Mouse (Mus musculus) megakaryocyte progenitor cell, adult 5-6 weeks (primary cell): ENCODE data around the gene Cdk14. TPM values are rescaled to one million over a fixed set of nuclear protein-coding genes. Genes with fewer than 3 reads are reported as not detected.

ENCODE experiments used
- ATAC-seq: replicated peaks from 2 replicates; pipeline ENCODE4 v1.8.0; 2016; ENCODE audit warnings: mild to moderate bottlenecking, moderate TSS enrichment, inconsistent platforms; ENCODE audit not compliant: poor library complexity
- total RNA-seq, 2 experiments: library from RNA; stranded (forward) in 1 of 2; stranded (reverse) in 1 of 2; fragments of 157-497, 149-512 nt in 1 of 2; fragments of 200-1000 nt in 1 of 2; gene quantifications; 2 replicates each; pipeline versions ENCODE4 v1.2.3 to v1.2.4; 2015 to 2017

Gene Cdk14
- total RNA-seq, 2 experiments from 2014 or later = 0.25 to 1.7 TPM

DNA sequence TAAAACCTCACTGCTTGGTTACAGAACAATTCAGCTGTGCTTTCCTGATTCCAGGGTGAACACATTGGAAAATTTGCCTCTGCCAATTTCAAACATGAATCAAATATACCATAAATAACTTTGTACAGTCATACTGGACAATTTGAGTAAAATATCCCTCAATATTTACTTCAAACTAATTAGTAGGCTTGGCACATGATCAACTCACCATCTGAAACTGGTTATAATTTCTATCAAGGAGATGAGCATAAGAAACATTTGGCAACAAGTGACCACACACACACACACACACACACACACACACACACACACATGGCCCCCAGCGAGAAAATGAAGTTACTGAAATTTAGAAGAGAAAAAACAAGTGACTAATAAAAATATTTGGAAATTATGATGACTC is 304.6 kb downstream of the Cdk14 start:
- no peak for ATAC-seq

DNA sequence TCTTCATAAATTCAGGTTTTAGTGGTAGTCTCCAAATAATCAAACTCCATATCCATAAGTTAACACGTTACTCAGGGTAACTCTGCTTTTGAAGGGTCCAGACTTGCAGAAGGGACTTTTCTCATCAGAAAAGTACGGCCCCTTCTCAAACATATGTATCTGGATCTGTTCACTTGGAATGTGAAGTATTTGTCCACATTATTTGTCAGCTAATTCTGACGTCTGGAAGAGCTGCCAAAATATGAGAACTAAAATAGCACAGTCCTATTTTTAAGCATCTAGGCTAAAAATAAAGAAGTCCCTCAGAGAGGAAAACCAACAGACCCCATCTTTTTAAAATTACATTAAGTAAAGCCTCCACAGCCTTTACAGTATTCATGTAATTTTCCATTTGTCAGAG is 310.5 kb downstream of the Cdk14 start:
- ATAC-seq = no peak

- no peak for ATAC-seq
Observed at GRCm38 (mm10) chr5:5109017-5109416, 311.1 kb downstream of the Cdk14 start.

GRCm38 (mm10) chr5:5096248-5096915 is 323.7 kb downstream of the Cdk14 start:
- no peak for ATAC-seq

DNA sequence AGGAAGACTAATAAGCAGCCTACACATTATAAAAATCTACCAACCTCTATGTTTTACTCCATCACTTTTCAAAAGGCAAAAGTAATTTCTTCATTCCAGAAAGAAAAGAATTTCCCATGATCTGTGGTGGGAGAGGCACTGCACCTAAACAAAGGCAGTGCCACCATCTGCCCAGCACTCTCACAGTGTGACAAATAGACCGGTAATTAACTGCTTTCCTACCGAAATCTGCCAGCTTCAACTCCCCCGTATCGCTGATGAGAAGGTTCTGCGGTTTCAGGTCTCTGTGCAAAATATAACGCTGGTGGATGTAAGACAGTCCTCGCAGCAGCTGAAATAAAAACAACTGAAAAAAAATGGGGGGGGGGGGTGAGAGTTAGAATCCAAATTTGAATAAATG is 327.4 kb downstream of the Cdk14 start:
- no peak for ATAC-seq

DNA sequence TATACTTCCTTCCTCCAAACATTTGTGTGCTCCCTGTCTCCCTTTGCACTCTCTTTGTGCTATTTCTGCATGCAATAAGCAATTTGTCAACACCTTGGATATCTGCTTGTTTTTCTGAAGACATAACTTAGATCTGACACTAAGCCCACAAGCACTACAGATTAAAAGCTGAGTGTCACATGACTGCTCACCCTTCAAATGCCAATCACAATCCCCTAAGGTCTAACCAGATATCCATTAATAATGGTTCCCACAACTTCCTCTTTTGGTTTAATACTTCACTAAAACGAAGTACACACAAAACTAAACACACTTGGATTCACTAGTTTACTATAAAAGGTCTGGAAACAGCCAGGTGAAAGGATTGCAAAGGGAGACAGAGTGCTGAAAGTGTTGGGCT is 348.6 kb downstream of the Cdk14 start:
- peak; percentile 50; the same call in 1 of the 2 replicates for ATAC-seq

- ATAC-seq = no peak
Observed at GRCm38 (mm10) chr5:5064686-5065085, 355.4 kb downstream of the Cdk14 start.

GRCm38 (mm10) chr5:5056102-5056883 is 363.8 kb downstream of the Cdk14 start:
- peak; percentile 39 for ATAC-seq

DNA sequence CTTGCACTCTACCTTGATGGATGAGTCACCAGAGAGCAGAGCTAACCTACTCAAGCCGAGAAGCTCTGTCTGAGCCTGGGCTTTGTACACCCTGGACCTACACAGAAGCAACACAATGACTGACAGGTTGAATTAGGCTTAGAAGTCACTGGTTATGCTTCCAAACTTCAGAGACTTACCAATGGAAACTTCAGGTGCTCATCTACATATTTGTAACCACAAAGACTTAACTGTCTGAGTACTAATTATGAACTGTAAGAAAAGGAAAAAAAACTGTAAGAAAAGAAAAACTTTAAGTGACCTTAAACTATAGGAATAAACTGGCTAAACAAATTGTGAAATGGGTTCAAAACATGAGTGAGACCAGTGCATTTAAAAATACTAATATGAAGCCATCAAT is 364.6 kb downstream of the Cdk14 start:
- no peak for ATAC-seq

DNA sequence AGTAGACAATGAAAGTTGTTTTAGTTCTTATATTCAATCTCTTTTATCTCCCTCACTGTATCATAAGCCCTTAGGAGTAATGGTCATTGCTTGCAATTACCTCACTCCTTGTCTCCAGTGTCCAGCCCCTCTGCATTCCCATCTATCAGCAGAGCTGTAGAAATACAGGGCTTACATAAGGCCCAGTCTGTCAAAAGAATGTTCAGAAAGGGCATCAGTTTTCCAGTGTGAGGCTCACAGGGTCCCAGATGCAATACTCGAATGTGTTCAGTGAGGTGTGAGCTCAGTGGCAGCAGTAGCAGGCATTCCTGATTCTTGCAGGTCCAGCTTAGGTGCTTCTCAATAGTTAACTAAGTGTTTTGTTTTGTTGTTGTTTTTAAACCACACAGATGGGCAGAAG is 365.8 kb downstream of the Cdk14 start:
- ATAC-seq = no peak

DNA sequence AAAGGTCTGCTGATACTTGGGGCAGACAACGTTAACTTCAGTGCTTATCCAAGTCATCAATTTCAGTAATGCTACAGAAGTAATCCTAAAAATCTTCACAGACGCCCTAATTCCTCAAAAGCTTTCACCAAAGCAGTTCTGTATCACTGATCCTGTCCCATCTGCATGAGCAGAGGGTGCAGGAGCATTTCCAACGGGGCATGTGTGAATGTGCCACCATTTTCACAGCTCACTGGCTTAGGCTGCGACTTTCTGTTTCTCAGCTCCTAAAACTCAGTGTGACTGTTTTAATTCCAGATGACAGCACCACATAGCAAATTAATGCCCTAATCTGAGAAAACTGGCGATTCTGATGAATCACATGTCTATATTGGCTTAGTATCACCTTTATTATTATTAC is 375.8 kb downstream of the Cdk14 start:
- ATAC-seq = no peak

- no peak for ATAC-seq
Observed at GRCm38 (mm10) chr5:5042735-5043134, 377.4 kb downstream of the Cdk14 start.

- ATAC-seq = no peak
Observed at GRCm38 (mm10) chr5:5041480-5041879, 378.6 kb downstream of the Cdk14 start.

GRCm38 (mm10) chr5:5039700-5040284 is 380.3 kb downstream of the Cdk14 start:
- ATAC-seq = no peak

GRCm38 (mm10) chr5:5033445-5033844 is 386.7 kb downstream of the Cdk14 start:
- no peak for ATAC-seq

GRCm38 (mm10) chr5:5032847-5033246 is 387.3 kb downstream of the Cdk14 start:
- ATAC-seq = no peak

DNA sequence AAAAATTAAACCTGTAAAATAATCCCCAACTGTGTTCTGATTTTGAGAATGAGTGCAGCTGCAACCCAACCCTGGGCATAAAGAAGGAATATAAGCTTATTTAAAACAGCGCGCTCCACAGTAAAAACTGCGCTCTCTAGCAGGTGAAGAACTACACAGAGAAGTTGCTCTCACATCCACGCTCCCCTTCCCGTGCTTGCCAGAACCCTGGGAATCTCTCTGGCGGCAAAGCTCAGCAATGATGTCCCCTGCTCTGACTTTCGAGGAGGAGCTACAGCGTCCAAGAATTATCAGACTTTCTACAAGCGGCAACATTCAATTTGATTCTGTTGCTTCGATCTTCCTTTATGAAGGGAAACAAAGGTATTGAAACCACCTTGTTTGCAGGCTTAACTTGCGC is 387.7 kb downstream of the Cdk14 start:
- no peak for ATAC-seq

DNA sequence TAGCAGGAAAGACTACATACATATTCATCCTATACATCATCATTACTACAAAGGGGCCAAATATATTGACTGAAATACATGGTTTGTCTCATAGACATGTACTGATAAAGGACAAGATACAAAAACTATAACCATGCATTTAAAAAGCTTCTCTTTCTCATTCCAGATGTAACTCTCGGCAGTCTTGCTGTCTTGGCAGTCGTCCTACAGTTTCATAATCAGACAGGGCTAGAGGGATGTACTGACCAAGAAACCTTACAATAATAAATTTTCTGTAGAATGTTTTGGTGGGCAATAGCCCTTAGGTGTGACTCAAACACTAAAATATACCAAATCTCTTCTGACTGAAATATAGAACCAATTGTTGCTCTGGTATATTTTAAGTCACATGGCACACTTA is 389.7 kb downstream of the Cdk14 start:
- no peak for ATAC-seq

- no peak for ATAC-seq
Observed at GRCm38 (mm10) chr5:5018959-5019358, 401.2 kb downstream of the Cdk14 start.

DNA sequence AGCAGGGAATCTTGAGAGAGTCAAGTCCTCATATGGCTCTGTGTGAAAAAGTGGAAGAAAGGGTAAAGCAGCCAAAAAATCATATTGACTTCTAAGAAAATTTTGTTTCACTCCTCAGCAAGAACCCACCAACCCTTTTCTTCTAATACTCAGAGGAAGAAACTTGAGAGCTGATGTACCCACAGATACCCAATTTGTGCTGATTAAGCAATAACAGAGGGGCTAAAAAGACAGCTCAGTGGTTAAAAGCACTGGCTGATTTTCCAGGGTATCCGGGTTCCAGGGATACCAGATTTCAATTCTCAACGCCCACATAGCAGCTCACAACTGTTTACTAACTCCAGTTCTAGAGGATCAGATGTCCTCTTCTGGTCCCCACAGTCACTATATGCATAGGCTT is 401.9 kb downstream of the Cdk14 start:
- no peak for ATAC-seq

GRCm38 (mm10) chr5:5013783-5014182 is 406.3 kb downstream of the Cdk14 start:
- ATAC-seq = no peak
